Mouse (Mus musculus): Measurements from ENCODE around the gene Bicdl1.

DNA sequence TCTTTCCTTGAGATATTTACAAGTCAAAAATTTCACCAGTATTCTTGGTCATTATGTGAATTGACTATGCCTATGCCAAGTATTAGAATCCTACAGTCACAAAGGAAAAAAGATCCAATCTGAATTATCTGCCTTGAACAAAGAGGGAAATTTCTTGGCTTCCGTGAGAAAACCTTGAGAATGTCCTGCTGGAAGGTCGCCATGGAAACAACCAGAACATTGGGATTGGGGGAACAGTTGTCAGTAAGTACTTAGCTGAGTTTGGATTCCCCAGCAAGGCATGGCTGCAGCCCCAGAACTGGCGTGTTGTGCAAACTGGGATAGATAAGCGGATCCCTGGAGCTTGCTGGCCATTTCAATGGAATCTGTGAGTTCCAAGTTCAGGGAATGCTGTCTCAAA lies 45.5 kb upstream of the Bicdl1 start:
- no peak for TF ChIP-seq CTCF (IDR thresholded peaks at IDR 0.05)
- no peak for TF ChIP-seq EP300 (IDR thresholded peaks at IDR 0.05; ENCODE audit: insufficient read depth, low read depth, low read length)
